Mouse (Mus musculus): ENCODE results near the gene Pwwp2b. TPM values are rescaled to one million over a fixed set of nuclear protein-coding genes. Genes with fewer than 3 reads are reported as not detected.
A peak's percentile ranks its signal among the peaks of the same experiment; 100 is the strongest.

Pwwp2b gene
- polyA plus RNA-seq, 2 experiments = 9.5 to 14.1 TPM

- Histone ChIP-seq H3K27ac (replicated peaks; ENCODE audit: low read depth, low read length) (no peak overlapping the region), H3K4me3 (replicated peaks; ENCODE audit: low read length) (no peak overlapping the region), H3K9ac (ENCODE audit: low read depth, low read length, severe bottlenecking) (no peak overlapping the region), H3K36me3 (ENCODE audit: control insufficient read depth, insufficient read depth, low read length) (no peaks in the 10 kb centered on the region), H3K4me2 (replicated peaks; ENCODE audit: low read depth, low read length, severe bottlenecking) (no peak overlapping the region), H3K9me3 (ENCODE audit: control insufficient read depth, low read length) (no peaks in the 10 kb centered on the region), H3K27me3 (ENCODE audit: control insufficient read depth, insufficient read depth, low read length) (no peaks in the 10 kb centered on the region), H3K4me1 (ENCODE audit: control insufficient read depth, insufficient read depth, low read length) (peaks cover 4% of the 10 kb centered on the region)
- 82% methylated on average over 6 of the region's 6 CpGs for WGBS
- ATAC-seq (ENCODE audit: low FRiP score, low read depth) (no peak), DNase-seq (ENCODE audit: low spot score) (no peak)
- TF ChIP-seq POLR2A (IDR thresholded peaks at IDR 0.05; ENCODE audit: borderline replicate concordance, extremely low read depth, insufficient read depth, insufficient read length) = no peak
These were observed 36.5 kb upstream of the Pwwp2b start for GRCm38 (mm10) chr7:139211761-139212160.

- TF ChIP-seq POLR2A (IDR thresholded peaks at IDR 0.05; ENCODE audit: borderline replicate concordance, extremely low read depth, insufficient read depth, insufficient read length) = peak; percentile 59; the same call in 1 of the 2 replicates
- Histone ChIP-seq H3K36me3 (ENCODE audit: control insufficient read depth, insufficient read depth, low read length) (no peaks in the 10 kb centered on the region), H3K4me2 (replicated peaks; ENCODE audit: low read depth, low read length, severe bottlenecking) (peak within 1 kb of the TSS; percentile 69), H3K27me3 (ENCODE audit: control insufficient read depth, insufficient read depth, low read length) (no peaks in the 10 kb centered on the region), H3K4me1 (ENCODE audit: control insufficient read depth, insufficient read depth, low read length) (peaks cover 4% of the 10 kb centered on the region), H3K9me3 (ENCODE audit: control insufficient read depth, low read length) (no peaks in the 10 kb centered on the region), H3K4me3 (replicated peaks; ENCODE audit: low read length) (peak within 1 kb of the TSS; percentile 61), H3K27ac (replicated peaks; ENCODE audit: low read depth, low read length) (peak within 1 kb of the TSS; percentile 91), H3K9ac (ENCODE audit: low read depth, low read length, severe bottlenecking) (peak within 1 kb of the TSS; percentile 85)
- ATAC-seq (ENCODE audit: low FRiP score, low read depth) (peak; percentile 98), DNase-seq (ENCODE audit: low spot score) (peak; percentile 98)
- 2% methylated on average over 53 of the region's 53 CpGs for WGBS
These were observed 35.2 kb upstream of the Pwwp2b start, which contains the start of the genes Lrrc27 and Stk32c for GRCm38 (mm10) chr7:139212754-139213745. Gene Lrrc27 (plus strand): TSS chr7:139212988. Gene Stk32c (minus strand): TSS chr7:139213307.

- Histone ChIP-seq H3K4me1 (ENCODE audit: control insufficient read depth, insufficient read depth, low read length) (peaks cover 4% of the 10 kb centered on the region), H3K36me3 (ENCODE audit: control insufficient read depth, insufficient read depth, low read length) (no peaks in the 10 kb centered on the region), H3K27ac (replicated peaks; ENCODE audit: low read depth, low read length) (no peak overlapping the region), H3K27me3 (ENCODE audit: control insufficient read depth, insufficient read depth, low read length) (no peaks in the 10 kb centered on the region), H3K4me3 (replicated peaks; ENCODE audit: low read length) (peak overlapping the region; percentile 61), H3K9ac (ENCODE audit: low read depth, low read length, severe bottlenecking) (peak overlapping the region; percentile 43; the same call in 1 of the 2 replicates), H3K9me3 (ENCODE audit: control insufficient read depth, low read length) (no peaks in the 10 kb centered on the region), H3K4me2 (replicated peaks; ENCODE audit: low read depth, low read length, severe bottlenecking) (peak overlapping the region; percentile 69)
- TF ChIP-seq POLR2A (IDR thresholded peaks at IDR 0.05; ENCODE audit: borderline replicate concordance, extremely low read depth, insufficient read depth, insufficient read length) = no peak
- no peak for ATAC-seq (ENCODE audit: low FRiP score, low read depth)
- 52% methylated on average over 3 of the region's 3 CpGs for WGBS
- no peak for DNase-seq (ENCODE audit: low spot score)
These were observed 34.5 kb upstream of the Pwwp2b start for GRCm38 (mm10) chr7:139213751-139214150.

GRCm38 (mm10) chr7:139214160-139214559, 34.1 kb upstream of the Pwwp2b start:
- DNase-seq (ENCODE audit: low spot score) (no peak), ATAC-seq (ENCODE audit: low FRiP score, low read depth) (no peak)
- no peak overlapping the region for H3K9ac ChIP-seq (ENCODE audit: low read depth, low read length, severe bottlenecking)
- no peak overlapping the region for H3K27ac ChIP-seq (replicated peaks; ENCODE audit: low read depth, low read length)
- WGBS = 79% methylated on average over 3 of the region's 3 CpGs
- H3K4me3 ChIP-seq (replicated peaks; ENCODE audit: low read length) = no peak overlapping the region
- TF ChIP-seq POLR2A (IDR thresholded peaks at IDR 0.05; ENCODE audit: borderline replicate concordance, extremely low read depth, insufficient read depth, insufficient read length) = no peak
- no peaks in the 10 kb centered on the region for H3K9me3 ChIP-seq (ENCODE audit: control insufficient read depth, low read length)
- no peaks in the 10 kb centered on the region for H3K36me3 ChIP-seq (ENCODE audit: control insufficient read depth, insufficient read depth, low read length)
- H3K4me2 ChIP-seq (replicated peaks; ENCODE audit: low read depth, low read length, severe bottlenecking) = no peak overlapping the region
- H3K4me1 ChIP-seq (ENCODE audit: control insufficient read depth, insufficient read depth, low read length) = peaks cover 4% of the 10 kb centered on the region
- H3K27me3 ChIP-seq (ENCODE audit: control insufficient read depth, insufficient read depth, low read length) = no peaks in the 10 kb centered on the region

- Histone ChIP-seq H3K9me3 (ENCODE audit: control insufficient read depth, low read length) (no peaks in the 10 kb centered on the region), H3K4me2 (replicated peaks; ENCODE audit: low read depth, low read length, severe bottlenecking) (no peak overlapping the region), H3K4me1 (ENCODE audit: control insufficient read depth, insufficient read depth, low read length) (peaks cover 4% of the 10 kb centered on the region), H3K27me3 (ENCODE audit: control insufficient read depth, insufficient read depth, low read length) (no peaks in the 10 kb centered on the region), H3K27ac (replicated peaks; ENCODE audit: low read depth, low read length) (no peak overlapping the region), H3K36me3 (ENCODE audit: control insufficient read depth, insufficient read depth, low read length) (no peaks in the 10 kb centered on the region), H3K9ac (ENCODE audit: low read depth, low read length, severe bottlenecking) (no peak overlapping the region), H3K4me3 (replicated peaks; ENCODE audit: low read length) (no peak overlapping the region)
- WGBS = 80% methylated on average over 13 of the region's 14 CpGs
- TF ChIP-seq POLR2A (IDR thresholded peaks at IDR 0.05; ENCODE audit: borderline replicate concordance, extremely low read depth, insufficient read depth, insufficient read length) = no peak
- ATAC-seq (ENCODE audit: low FRiP score, low read depth) (no peak), DNase-seq (ENCODE audit: low spot score) (no peak)
These were observed 33.5 kb upstream of the Pwwp2b start for GRCm38 (mm10) chr7:139214596-139215340.

Data from limb, embryonic 14.5 days (tissue).